Mouse (Mus musculus): ENCODE data around the gene Meis2. TPM values are rescaled to one million over a fixed set of nuclear protein-coding genes. Genes with fewer than 3 reads are reported as not detected.

Meis2 gene
- total RNA-seq, 2 experiments from 2014 or later, result 40.7 to 41.2 TPM

DNA sequence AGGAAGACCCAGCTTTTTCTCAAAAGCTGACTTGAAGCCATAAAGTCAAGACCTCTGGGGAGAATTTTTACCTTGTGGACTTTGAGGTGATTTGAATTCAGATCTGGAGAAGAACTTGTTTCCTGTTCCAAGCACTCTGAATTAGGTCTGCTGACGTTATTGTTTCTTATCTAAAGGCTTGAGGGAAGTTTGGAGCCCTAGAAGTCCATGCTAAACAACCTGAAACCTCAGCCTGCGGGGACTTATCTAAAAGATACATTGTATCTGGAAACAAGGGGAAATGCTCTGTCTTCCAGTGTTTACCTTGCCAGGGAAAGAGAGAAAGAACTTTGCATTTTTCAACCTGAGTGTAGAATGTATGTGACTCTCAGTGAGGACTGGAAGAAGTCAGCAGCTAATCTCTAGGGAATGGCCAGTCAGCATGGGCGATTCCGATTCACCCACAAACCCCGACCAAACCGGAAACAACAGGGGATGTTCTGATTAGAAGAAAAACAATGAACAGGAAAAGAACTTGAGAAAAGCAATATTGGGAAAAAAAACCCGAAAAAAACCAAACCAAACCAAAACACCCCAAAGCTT is 152.6 kb downstream of the Meis2 start:
- no peak for DNase-seq (ENCODE audit: low spot score in 2 of 2)

DNA sequence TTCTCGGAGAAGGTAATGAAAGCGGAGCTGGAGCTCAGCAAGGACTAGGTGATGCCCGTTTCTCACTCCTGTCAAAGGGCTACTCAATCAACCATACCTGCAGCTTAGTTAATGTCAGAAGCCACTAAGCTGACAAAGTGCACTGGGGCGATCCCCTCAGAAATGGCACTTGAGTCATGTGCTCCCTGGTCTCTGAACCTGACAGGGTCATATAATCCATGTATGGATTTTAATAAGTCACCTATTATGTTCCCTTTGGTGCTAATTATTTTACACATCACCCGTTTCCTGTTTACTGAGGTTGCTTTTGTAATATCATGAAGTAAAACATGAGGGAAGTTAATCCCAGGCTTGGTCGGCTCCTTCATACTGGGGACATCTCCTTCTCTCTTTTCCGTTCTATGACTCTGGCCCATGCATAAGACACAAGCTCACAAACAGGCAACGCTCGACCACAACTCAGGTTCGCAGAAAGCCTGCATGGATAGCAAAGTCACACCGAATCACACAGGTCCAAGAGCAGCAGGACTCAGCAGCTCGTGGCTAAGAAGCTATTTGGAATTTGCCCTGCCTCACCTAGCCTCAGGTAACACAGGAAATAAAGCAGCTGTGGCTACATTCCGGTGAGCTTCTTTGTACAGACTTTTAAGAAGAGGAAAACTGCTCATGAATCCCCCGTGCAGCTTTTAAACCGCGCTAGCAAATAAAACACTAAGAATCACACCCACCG is 153.6 kb downstream of the Meis2 start:
- DNase-seq (ENCODE audit: low spot score in 2 of 2), result no peak

DNA sequence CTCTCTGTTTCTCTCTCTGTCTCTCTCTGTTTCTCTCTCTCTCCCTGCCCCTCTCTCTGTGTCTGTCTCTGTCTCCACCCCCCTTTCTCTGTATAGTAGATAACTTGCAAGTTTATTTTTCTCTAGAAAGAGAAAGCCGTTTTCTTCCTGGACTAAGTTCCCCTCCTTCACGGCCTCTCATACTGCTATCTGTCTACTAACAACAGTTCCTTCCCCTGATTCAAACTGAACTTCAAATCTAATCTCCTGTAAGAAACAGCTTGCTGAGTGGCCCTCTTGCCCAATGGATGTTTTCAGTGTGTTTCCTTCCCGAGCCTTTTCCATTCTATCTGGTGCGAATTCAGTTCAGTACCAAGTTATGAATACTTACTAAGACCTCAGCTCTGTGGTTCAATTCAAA is 155.4 kb downstream of the Meis2 start:
- DNase-seq (ENCODE audit: low spot score in 2 of 2), result no peak

DNA sequence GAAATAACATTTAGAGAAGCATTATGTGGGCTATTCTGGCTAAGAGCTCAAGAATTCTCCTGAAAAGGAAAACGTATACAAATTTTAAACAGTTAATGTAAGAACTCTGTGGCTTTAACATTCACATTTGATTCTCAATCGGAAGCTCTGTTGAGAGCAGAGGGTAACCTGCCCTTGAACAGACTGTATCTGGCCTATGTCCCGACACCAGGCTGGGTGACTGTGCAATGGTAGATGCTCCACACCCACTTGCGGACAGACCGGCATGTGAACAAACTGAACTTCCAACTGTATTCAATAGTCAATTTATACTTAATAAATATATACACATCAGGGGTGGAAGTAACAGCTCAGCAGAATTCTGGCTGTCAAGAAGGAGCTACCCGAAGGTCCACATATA is 164.6 kb downstream of the Meis2 start:
- no peak for DNase-seq (ENCODE audit: low spot score in 2 of 2)

DNA sequence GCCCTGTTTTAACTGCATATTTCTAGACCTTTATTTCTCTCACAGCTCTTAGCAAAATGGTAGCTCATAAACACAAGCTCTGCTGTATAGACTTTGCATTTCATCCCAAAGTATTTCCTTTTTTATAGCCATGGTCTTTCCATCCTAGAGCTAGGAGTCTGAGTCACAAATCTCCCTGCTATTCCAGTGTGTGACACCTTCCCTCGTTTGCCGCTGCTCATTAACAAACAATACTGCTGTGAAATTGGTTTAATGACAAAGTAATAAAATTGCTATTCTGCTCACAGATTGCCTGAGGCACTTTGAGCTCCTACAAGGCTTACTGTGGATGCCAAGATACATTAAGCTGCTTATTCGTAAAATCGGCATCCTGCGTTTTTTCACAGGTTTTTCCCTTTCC is 168.1 kb downstream of the Meis2 start:
- DNase-seq (ENCODE audit: low spot score in 2 of 2), result no peak

DNA sequence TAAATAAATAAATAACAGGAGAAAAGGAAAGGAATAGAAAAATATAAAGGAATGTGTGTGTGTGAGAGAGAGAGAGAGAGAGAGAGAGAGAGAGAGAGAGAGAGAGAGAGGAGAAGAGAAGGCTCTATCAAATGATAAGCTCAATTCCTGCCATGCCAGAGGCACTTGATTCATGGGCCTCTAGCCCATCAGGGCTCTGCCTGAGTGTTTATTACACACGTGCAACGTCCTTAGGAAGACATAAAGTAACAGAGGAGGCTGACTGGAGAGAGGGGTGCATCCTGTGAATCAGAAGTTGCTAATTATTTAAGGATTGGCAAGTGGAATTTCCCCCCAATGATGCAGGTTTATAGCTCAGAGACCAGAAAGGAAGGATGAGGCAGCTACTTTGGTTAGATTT is 168.6 kb downstream of the Meis2 start:
- DNase-seq (ENCODE audit: low spot score in 2 of 2), result no peak

DNA sequence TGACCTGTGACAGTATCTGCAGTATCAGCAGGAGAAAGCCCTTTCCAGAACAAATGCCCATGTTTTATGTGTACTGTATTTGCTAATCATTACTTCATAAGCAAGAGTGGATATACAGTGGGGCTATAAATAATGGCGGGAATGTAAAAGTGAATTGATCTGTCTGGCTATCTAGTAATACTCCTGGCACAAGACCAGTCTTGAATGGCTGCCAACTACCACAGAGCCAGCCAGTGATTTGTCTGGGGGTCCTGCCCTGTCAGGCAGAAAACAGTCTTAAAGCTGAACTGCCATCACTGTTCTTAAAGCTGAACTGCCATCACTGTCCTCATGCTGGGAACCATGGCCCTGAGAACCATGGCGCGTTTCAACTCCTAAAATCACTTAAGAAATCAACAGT is 169.9 kb downstream of the Meis2 start:
- peak in 1 of 2 experiments; percentile 3 for DNase-seq (ENCODE audit: low spot score in 2 of 2)

DNA sequence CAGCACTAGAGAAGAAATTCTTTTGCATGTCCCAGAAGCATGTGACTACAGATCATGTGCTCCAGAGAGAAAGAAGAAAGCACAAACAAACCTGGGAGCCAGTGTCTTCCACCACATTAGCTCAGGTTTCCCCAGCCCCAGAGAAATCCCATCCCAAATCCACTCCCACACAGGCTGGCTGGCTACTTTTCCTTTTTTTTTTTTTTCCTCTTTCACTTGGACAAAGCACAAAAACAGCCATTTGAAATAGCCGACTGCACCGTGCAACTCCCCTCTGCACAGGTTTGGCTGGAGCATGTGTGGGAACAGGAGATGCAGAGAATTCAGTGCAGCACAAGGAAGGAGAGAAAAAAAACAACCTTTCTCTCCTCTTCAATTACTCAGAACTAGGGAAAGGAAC is 170.4 kb downstream of the Meis2 start:
- no peak for DNase-seq (ENCODE audit: low spot score in 2 of 2)

DNA sequence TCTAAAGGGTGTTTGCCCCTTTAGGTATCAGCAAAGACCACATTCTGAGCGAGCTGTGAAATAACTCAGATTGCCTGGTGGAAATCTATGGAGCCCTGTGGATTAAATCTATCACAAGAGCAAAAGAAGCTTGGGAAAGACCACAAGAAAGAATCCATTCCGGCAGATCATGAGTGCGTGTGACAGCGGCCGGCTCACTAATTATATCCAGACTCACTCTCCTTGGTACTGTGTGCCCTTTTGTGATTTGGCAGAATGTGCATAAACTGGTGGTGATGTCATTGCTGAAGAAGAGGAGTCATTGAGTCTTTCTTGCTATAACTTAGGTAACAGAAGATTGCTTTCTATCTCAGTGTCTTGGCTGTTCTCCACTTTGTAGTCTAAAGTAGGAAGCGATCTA is 172.5 kb downstream of the Meis2 start:
- DNase-seq (ENCODE audit: low spot score in 2 of 2), result no peak

DNA sequence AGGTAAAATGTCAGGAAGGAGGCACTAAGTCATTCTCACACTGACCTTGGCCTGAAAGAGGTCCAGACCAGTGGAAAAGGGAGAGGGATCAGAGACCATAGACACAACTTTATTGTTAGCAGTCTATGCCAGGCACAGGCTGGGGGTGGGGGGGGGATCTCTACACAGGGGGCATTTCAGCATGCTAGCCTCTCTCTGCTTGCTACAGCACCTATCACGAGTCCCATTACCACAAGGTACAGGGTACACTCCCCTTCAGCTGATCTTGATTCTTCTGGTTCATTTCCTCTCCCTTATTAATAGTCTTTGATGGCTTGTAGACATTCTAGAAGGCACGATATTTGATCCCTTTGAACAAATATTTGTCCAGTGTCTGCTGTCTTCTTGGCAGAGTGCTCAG is 174.9 kb downstream of the Meis2 start:
- no peak for DNase-seq (ENCODE audit: low spot score in 2 of 2)

DNA sequence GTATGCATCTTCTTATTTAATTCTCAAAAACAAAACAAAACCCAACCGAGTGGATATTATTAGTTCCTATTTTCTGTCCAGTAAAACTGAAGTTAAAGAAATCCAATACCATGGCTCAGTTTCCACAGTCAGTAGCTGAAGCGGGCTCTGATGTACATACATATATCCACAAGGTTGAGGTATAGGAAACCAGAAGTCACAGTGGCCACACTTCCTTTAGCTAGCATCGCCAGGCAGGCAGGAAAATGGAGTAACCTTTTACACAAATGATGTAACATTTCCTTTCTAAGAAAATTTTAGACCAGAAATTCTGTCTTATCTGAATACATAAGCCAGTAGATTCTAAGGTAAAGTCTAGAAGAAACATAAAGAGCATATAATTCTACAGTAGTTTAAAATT is 175.6 kb downstream of the Meis2 start:
- no peak for DNase-seq (ENCODE audit: low spot score in 2 of 2)

DNA sequence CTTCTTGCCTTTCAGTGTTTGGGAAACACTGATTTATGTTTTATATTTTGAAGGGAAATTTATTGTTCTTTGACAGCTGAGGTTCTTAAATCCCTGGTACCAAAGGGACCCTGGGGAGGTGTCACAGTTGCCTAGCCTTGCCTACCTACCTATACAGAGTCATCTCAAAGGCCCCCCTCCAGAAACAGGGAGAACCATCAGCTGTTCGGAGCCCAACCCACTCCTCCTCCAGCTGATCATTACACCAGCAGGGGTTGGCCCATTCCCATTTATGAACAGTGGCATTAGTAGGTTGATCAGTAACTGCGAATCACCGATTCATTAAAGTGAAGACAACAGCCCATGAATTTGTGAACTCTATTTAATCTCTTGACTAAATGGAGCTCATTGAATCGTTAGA is 176.4 kb downstream of the Meis2 start:
- DNase-seq (ENCODE audit: low spot score in 2 of 2), result no peak

DNA sequence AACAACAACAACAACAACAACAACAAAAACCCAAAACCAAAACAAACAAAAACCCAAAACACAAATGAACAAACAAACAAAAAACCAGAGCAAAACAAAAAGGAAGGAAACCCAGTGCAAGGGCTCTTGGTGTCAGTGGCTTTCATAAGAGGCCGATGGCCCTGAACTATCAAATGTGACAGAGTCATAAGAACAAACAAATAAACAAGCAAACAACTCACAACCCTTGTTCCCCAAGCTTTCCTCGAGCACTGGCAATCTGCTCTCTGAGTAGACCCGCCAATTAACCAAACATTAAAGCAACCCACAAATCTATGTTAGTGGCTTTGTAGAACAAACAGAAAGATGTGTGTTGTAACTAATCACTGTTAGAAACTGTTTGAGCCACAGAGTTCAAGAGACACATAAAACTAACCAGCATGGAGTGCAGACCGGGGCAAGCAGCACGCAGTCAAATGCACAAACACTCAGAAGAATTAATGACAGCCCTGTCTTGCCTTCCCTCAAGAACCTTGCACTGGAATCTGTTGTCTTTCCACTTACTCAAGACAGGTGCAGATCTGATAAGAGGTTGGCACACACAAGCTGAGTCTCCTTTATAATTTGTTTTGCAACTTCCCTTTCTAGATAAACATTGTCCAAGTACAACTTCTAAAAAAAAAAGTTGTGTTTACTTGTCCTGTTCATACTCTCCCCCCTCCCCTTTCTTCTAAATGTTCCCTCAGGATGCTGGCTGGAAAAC is 177.1 kb downstream of the Meis2 start:
- DNase-seq (ENCODE audit: low spot score in 2 of 2), result no peak

DNA sequence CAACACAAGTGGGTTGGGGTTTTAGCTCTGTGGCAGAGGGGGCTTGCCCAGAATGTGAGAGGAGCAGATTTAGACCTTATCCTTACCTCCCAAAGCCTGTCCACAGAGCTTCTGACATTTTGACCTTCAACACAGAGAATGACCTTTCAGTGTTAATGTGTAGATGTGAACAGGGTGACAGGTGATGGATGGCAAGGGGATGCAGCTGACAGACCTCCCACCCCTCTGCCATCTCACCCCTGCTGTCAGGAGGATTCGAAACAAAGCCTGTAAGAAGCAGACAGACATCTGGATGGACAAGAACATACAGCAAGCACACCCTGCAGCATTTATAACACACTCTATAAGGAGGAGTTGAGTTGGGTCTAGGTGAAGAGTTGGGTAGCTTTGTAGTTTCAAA is 178.0 kb downstream of the Meis2 start:
- no peak for DNase-seq (ENCODE audit: low spot score in 2 of 2)

DNA sequence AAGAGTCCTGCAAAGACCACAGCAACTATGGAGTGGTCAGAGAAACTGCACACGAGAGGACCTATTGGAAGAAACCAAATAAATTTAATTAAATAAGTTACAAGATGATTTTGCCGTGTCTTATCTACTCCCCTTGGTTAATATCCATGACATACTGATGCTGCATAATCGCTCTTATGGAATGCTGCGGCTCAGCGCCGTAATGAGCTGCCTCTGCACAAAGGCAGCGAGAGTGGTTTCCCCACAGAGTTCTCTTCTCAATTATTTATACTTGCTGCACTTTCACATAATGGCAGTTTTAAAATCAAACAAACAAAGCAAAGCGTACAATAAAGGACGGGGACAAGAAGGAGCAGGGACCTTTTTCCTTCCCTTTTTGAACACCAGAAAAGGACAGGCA is 181.5 kb downstream of the Meis2 start:
- DNase-seq (ENCODE audit: low spot score in 2 of 2), result no peak

DNA sequence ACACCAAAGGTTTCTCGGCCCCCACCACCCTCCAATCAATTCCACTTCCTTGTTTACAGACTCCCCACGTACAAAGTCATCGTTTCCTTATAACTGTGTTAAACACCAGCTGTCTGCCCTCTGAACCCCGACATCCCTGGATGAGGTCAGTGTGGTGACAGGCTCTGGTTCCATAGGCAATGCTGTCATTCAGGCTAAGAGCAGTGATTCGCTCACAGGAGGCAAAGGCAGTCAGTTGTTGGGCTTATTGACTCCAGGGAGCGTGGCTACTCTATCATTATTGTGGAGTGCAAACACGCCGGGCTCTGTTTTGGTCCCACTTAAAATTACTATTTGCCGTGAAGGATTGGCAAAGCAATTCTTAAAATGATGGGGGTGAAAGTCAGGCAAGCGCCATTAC is 182.1 kb downstream of the Meis2 start:
- DNase-seq (ENCODE audit: low spot score in 2 of 2), result no peak

DNA sequence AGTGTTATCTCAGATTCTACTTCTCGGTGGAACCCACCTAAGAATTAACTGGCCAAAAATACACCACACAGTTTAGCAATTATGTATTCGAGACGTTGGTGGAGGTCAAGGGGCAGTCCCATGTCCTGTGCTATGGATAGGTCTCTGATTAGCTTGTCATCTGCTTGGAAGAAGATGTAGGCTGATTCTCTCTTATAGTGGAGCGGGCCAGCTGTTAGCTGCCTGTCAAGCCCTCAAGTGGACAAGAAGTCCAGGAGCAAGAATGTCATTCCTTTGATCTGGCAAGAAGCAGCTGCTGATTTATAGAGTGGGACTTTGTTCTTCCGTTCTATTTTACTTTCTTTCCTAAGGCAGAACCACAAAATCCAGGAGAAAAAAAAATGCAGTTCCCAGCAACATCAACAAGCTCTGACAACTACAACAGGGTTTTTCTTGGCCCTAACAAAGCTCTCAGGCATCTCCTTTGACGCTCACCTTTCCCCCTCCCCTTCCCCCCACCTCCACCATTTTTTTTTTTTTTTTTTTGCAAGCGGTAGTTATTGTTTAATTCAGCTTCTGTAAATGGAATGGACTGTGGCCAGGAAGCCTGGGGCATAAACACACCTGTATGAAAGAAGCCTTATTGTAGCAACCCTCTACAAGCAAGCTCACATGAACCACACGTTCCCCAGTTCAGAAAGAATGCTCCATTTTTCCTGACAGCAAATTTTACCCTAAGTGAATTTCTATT is 189.7 kb downstream of the Meis2 start:
- DNase-seq (ENCODE audit: low spot score in 2 of 2), result no peak

DNA sequence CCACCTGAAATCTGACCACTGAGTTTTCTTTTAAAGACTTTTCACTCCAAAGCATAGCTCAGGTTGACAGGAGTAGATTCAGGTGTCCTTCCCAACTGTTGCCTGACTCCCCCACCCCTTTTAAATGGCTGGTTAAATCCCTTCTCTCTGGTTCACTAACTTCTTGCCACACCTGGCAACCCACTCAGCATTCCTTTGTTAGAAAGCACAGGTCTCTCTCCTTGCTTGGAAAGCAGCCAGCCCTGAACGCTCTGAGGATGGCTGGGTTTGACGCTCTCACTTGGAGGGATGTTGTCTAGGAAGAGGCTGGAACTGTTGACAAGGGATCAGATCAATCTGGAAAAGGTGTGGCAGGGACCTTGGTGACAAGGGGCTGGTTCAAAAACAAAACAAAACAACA is 192.8 kb downstream of the Meis2 start:
- no peak for DNase-seq (ENCODE audit: low spot score in 2 of 2)

DNA sequence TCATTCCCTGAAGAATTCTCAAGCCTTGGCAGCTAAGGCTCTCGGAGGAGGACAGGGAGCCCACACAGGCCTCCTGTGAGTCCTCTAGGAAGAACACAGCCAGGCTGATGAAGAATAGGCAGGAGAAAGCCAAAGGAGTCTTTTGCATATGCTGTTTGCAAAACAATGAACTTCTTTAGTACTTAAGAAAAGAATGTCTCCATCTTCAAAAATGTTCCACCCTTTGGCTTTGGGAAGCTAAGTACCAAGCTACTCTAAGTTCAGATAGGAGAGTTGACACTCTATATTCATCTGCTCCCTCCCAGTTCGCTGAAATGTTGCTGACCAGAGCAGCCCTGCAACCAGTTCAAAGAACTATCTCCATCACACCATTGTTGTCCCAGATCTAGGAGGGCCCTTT is 195.7 kb downstream of the Meis2 start:
- no peak for DNase-seq (ENCODE audit: low spot score in 2 of 2)

DNA sequence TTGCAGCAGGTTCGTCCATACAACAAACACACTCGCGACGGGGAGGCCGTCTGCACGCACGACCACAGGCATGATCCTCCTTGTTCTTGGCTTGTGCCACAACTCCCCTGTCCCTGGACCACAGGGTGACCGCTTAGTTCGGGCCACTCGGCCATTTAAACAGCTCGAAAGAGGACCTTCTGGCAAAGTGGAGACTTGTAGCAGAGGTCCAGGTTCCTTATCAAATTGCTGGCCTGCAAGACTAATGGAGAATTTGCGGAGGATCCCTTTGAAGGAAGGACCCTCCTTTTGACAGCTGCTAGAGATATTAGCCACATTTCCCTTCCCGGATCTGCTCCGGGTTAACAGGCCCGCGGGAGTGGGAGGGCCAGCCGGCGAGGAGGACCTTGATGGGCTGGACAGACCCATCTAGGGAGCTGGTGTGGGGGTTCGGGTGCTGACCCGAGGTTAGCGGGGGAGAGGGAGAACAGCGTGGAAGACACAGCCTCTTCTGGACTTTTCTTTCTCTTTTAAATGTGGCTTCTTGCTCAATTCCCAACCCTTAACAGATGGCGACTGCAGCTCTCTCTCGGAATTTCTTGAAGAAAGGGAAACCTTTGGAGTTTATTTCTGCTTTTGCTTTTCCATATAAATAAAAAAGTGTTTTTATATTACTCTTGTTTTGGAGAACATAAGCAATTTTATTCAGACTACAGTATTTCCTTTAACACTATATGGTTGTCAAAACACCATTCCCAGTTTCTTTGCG is 204.9 kb downstream of the Meis2 start:
- no peak for DNase-seq (ENCODE audit: low spot score in 2 of 2)

DNA sequence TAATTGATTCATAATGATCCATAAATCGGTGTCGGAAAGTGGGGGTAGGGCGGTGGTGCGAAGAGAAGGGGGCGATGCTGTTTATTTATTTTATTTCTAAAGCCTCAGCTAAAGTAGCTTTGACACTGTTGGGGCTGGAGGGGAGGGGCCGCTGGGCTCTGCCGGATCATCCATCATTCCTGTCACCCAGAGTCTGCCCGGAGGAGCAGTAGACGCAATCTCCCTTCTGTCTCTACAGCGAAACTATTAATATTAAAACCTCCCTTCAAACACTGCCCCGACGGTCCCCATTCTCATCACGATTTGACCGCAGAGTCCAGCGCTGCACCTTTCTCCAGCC is 205.5 kb downstream of the Meis2 start:
- DNase-seq (ENCODE audit: low spot score in 2 of 2), result no peak

Measured in layer of hippocampus, adult 18-20 months (tissue).